Mouse (Mus musculus) C2C12 (cell line): ENCODE results near the gene Emc10. TPM values are rescaled to one million over a fixed set of nuclear protein-coding genes. Genes with fewer than 3 reads are reported as not detected.

Source experiments
- H3K27me3 ChIP-seq: one replicate; pipeline ENCODE4 v1.6.1; 2011; ENCODE audit not compliant: control insufficient read depth, insufficient read depth, insufficient read length
- H3K36me3 ChIP-seq: one replicate; pipeline ENCODE4 v1.6.1; 2011; ENCODE audit not compliant: control insufficient read depth, insufficient read depth
- H3K4me3 ChIP-seq: one replicate; pipeline ENCODE4 v1.5.1; 2011; ENCODE audit warnings: mild to moderate bottlenecking, control low read depth; ENCODE audit not compliant: poor library complexity, insufficient read depth, severe bottlenecking
- H3K79me2 ChIP-seq: one replicate; pipeline ENCODE4 v1.6.1; 2011; ENCODE audit not compliant: control insufficient read depth, insufficient read depth
- H3K79me3 ChIP-seq: one replicate; pipeline ENCODE4 v1.6.1; 2011; ENCODE audit warnings: low read depth, control low read depth
- H3ac ChIP-seq: one replicate; pipeline ENCODE3; 2011; ENCODE audit warnings: low read depth; ENCODE audit not compliant: control insufficient read depth, insufficient read length
- CEBPB ChIP-seq: IDR thresholded peaks from one replicate; pipeline ENCODE4 v1.6.1; 2011; ENCODE audit warnings: low read depth, mild to moderate bottlenecking, control low read depth, moderate library complexity
- CTCF ChIP-seq: IDR thresholded peaks from one replicate; pipeline ENCODE4 v1.5.1; 2011; ENCODE audit not compliant: control insufficient read depth, insufficient read depth, insufficient read length
- FOSL1 ChIP-seq: IDR thresholded peaks from one replicate; pipeline ENCODE4 v1.8.0; 2011; ENCODE audit warnings: mild to moderate bottlenecking, low read length; ENCODE audit not compliant: poor library complexity, insufficient read depth, severe bottlenecking
- MAX ChIP-seq: IDR thresholded peaks from one replicate; pipeline ENCODE4 v1.6.1; 2011; ENCODE audit warnings: mild to moderate bottlenecking, control low read depth
- MYOD1 ChIP-seq: IDR thresholded peaks from one replicate; pipeline ENCODE4 v1.6.1; 2011; ENCODE audit warnings: low read depth; ENCODE audit not compliant: control insufficient read depth, insufficient read length
- MYOG ChIP-seq: IDR thresholded peaks from one replicate; pipeline ENCODE4 v1.6.1; 2011; ENCODE audit not compliant: control insufficient read depth, insufficient read length; ENCODE audit errors: extremely low read depth
- USF1 ChIP-seq: IDR thresholded peaks from one replicate; pipeline ENCODE4 v1.6.1; 2011; ENCODE audit warnings: low read depth, mild to moderate bottlenecking, control low read depth, moderate library complexity
- polyA plus RNA-seq: library from polyadenylated mRNA; unstranded; fragments of >200 nt; fragmentation: generic; extraction: Trizol; gene quantifications from one replicate; pipeline ENCODE4 v1.2.1, GENCODE M21; 2012; ENCODE audit warnings: missing spikeins

The Emc10 gene
- polyA plus RNA-seq, 1 experiment = 93.5 TPM

GRCm38 (mm10) chr7:44521710-44522109, 25.4 kb upstream of the Emc10 start:
- TF ChIP-seq MYOD1 (no peak), CEBPB (no peak), FOSL1 (no peak), CTCF (peak; percentile 62), USF1 (no peak), MYOG (no peak), MAX (no peak)
- H3K4me3 ChIP-seq = no peak overlapping the region
- peaks cover 27% of the 10 kb centered on the region for H3K27me3 ChIP-seq
- no peaks in the 10 kb centered on the region for H3K36me3 ChIP-seq
- H3ac ChIP-seq = no peak overlapping the region
- no peaks in the 10 kb centered on the region for H3K79me2 ChIP-seq
- H3K79me3 ChIP-seq = no peaks in the 10 kb centered on the region

GRCm38 (mm10) chr7:44520990-44521389, 24.7 kb upstream of the Emc10 start:
- Histone ChIP-seq H3K36me3 (no peaks in the 10 kb centered on the region), H3ac (no peak overlapping the region), H3K79me2 (no peaks in the 10 kb centered on the region), H3K27me3 (peaks cover 30% of the 10 kb centered on the region), H3K4me3 (no peak overlapping the region), H3K79me3 (no peaks in the 10 kb centered on the region)
- TF ChIP-seq CEBPB (no peak), MYOD1 (no peak), USF1 (no peak), CTCF (no peak), MYOG (no peak), MAX (no peak), FOSL1 (no peak)

GRCm38 (mm10) chr7:44519240-44519913, 23.0 kb upstream of the Emc10 start:
- Histone ChIP-seq H3K36me3 (no peaks in the 10 kb centered on the region), H3ac (no peak overlapping the region), H3K79me2 (no peaks in the 10 kb centered on the region), H3K4me3 (no peak overlapping the region), H3K79me3 (no peaks in the 10 kb centered on the region), H3K27me3 (peaks cover 37% of the 10 kb centered on the region)
- no peak for TF ChIP-seq CEBPB
- TF ChIP-seq USF1 = no peak
- TF ChIP-seq MYOD1 = no peak
- TF ChIP-seq CTCF = no peak
- TF ChIP-seq MYOG = no peak
- TF ChIP-seq MAX = no peak
- TF ChIP-seq FOSL1 = no peak

- H3ac ChIP-seq = no peak overlapping the region
- peaks cover 40% of the 10 kb centered on the region for H3K27me3 ChIP-seq
- TF ChIP-seq FOSL1 (no peak), CEBPB (no peak)
- H3K36me3 ChIP-seq = no peaks in the 10 kb centered on the region
- no peak overlapping the region for H3K4me3 ChIP-seq
- H3K79me2 ChIP-seq = no peaks in the 10 kb centered on the region
- H3K79me3 ChIP-seq = no peaks in the 10 kb centered on the region
Measured at GRCm38 (mm10) chr7:44507491-44507890, 11.2 kb upstream of the Emc10 start.

- Histone ChIP-seq H3K79me3 (no peaks in the 10 kb centered on the region), H3K79me2 (no peaks in the 10 kb centered on the region), H3ac (no peak overlapping the region), H3K36me3 (no peaks in the 10 kb centered on the region), H3K4me3 (no peak overlapping the region), H3K27me3 (peaks cover 8% of the 10 kb centered on the region)
- no peak for TF ChIP-seq CEBPB
- TF ChIP-seq CTCF = peak; percentile 55
Measured at GRCm38 (mm10) chr7:44501563-44502115, 5.3 kb upstream of the Emc10 start.

GRCm38 (mm10) chr7:44500046-44500445, 3.7 kb upstream of the Emc10 start:
- peaks cover 6% of the 10 kb centered on the region for H3K79me2 ChIP-seq

More at GRCm38 (mm10) chr7:44500046-44500445, 3.7 kb upstream of the Emc10 start:
- Histone ChIP-seq H3K36me3 (no peaks in the 10 kb centered on the region), H3K79me3 (peaks cover 7% of the 10 kb centered on the region), H3K27me3 (no peaks in the 10 kb centered on the region), H3ac (no peak overlapping the region), H3K4me3 (no peak overlapping the region)
- TF ChIP-seq MAX (no peak), USF1 (no peak), MYOG (no peak), CTCF (no peak), MYOD1 (no peak), FOSL1 (no peak), CEBPB (no peak)
